Mouse (Mus musculus) CD4-positive naive resting alpha-beta T cell, adult 76 days (primary cell): ENCODE results near the gene Dapk1. TPM values are rescaled to one million over a fixed set of nuclear protein-coding genes. Genes with fewer than 3 reads are reported as not detected.

ENCODE experiments used
- total RNA-seq: library from RNA; stranded (reverse); gene quantifications from one replicate; pipeline ENCODE4 v1.2.4, GENCODE M21; 2023

Gene Dapk1
- total RNA-seq: 9.2 TPM

GRCm38 (mm10) chr13:60601436-60602415 lies at the start of gene Dapk1:
Dapk1 (plus strand) TSS chr13:60601947.

GRCm38 (mm10) chr13:60786264-60786663 lies 184.5 kb downstream of the Dapk1 start, which contains the start of gene BC051665:
BC051665 (minus strand) TSS chr13:60786364.

GRCm38 (mm10) chr13:60802749-60803148 lies 201.0 kb downstream of the Dapk1 start, which contains the start of gene Ctsll3:
Ctsll3 (minus strand) TSS chr13:60802849.

Other genes with a start within 250 kb of the Dapk1 start
- gene BC051665, start 184.4 kb downstream of the Dapk1 start, total RNA-seq: not detected
- gene Ctsll3, start 200.9 kb downstream of the Dapk1 start, total RNA-seq: not detected